Mouse (Mus musculus): ENCODE measurements around the gene Ccdc7a.
A peak's percentile ranks its signal among the peaks of the same experiment; 100 is the strongest.

DNA sequence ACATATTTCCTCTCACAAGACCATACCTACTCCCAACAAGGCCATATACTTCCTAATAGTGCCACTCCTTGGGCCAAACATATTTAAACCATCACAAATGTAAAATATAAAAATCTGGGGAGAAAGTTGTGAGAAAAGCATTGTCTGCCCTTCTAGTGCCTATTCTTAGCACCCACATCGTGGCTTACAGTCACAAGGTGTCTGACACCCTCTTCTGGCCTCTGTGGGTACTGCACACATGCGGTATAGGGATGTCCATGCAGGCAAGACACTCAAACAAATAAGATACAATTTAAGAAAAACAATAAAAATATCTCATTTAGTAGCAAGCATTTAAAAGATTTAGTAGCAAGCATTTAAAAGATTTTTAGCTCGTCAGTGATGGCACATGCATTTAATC is 356.1 kb downstream of the Ccdc7a start:
- peak; percentile 84 for TF ChIP-seq CTCF (IDR thresholded peaks at IDR 0.05; ENCODE audit: low read depth, low read length)
- no peak for TF ChIP-seq POLR2A (IDR thresholded peaks at IDR 0.05; ENCODE audit: borderline replicate concordance, low read depth, low read length)

Data from bone marrow macrophage, adult 2 months (primary cell).